Mouse (Mus musculus): Measurements from ENCODE around the gene Dach2. TPM values are rescaled to one million over a fixed set of nuclear protein-coding genes. Genes with fewer than 3 reads are reported as not detected.

Dach2 gene
- polyA plus RNA-seq, 1 experiment from 2014 or later = 19.3 TPM

DNA sequence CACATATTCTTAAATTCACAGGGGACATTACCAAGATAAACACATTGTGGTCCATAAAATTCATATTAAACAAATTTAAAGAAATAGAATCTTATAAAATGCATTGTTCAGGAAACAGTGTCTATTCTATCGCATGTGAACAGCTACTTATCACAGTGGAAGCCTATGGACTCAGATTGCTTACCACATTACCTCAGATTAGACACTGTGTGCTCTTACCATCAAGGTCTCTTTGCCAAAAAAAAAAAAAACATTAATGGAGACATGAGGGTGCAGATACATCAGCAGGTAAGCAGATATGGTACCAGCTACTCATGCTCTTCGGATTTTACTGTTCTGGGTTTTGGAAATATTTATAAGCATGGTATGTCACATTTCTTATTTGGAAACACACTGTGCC lies 415.1 kb downstream of the Dach2 start:
- 87% methylated on average over 2 of the region's 2 CpGs for WGBS
- Histone ChIP-seq H3K4me3 (no peak overlapping the region), H3K36me3 (no peaks in the 10 kb centered on the region), H3K9me3 (no peaks in the 10 kb centered on the region), H3K4me1 (replicated peaks) (no peaks in the 10 kb centered on the region), H3K27me3 (ENCODE audit: insufficient read depth, poor library complexity, severe bottlenecking) (no peaks in the 10 kb centered on the region), H3K27ac (no peak overlapping the region)
- DNase-seq (ENCODE audit: low spot score) = no peak

DNA sequence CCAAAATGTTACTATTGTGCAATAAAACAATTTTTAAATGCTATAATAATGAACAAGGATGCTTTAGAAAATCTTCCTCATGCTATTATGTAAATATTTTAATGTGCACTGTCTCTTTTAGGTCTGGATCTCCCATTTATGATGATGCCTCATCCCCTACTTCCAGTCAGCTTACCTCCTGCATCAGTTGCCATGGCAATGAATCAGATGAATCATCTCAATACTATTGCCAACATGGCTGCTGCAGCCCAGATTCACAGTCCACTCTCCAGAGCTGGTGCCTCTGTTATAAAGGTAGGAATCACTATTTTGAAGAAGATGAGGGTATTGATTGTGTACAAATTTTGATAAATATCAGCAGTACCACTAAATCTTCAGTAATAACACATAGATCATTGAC lies 426.8 kb downstream of the Dach2 start:
- no peaks in the 10 kb centered on the region for H3K36me3 ChIP-seq
- H3K27ac ChIP-seq = no peak overlapping the region
- H3K4me3 ChIP-seq = no peak overlapping the region
- no peaks in the 10 kb centered on the region for H3K4me1 ChIP-seq (replicated peaks)
- DNase-seq (ENCODE audit: low spot score) = no peak
- H3K9me3 ChIP-seq = no peaks in the 10 kb centered on the region
- H3K27me3 ChIP-seq (ENCODE audit: insufficient read depth, poor library complexity, severe bottlenecking) = no peaks in the 10 kb centered on the region

GRCm38 (mm10) chrX:113747122-113747521 lies 449.8 kb downstream of the Dach2 start:
- H3K27me3 ChIP-seq (ENCODE audit: insufficient read depth, poor library complexity, severe bottlenecking) = no peaks in the 10 kb centered on the region
- no peaks in the 10 kb centered on the region for H3K36me3 ChIP-seq
- no peak for DNase-seq (ENCODE audit: low spot score)
- H3K4me1 ChIP-seq (replicated peaks) = no peaks in the 10 kb centered on the region
- no peaks in the 10 kb centered on the region for H3K9me3 ChIP-seq
- H3K27ac ChIP-seq = no peak overlapping the region
- no peak overlapping the region for H3K4me3 ChIP-seq

- Histone ChIP-seq H3K27me3 (ENCODE audit: insufficient read depth, poor library complexity, severe bottlenecking) (no peaks in the 10 kb centered on the region), H3K27ac (no peak overlapping the region), H3K9me3 (no peaks in the 10 kb centered on the region), H3K4me1 (replicated peaks) (no peaks in the 10 kb centered on the region), H3K4me3 (no peak overlapping the region), H3K36me3 (no peaks in the 10 kb centered on the region)
- 27% methylated on average over 1 of the region's 1 CpGs for WGBS
- DNase-seq (ENCODE audit: low spot score) = no peak
Measured at GRCm38 (mm10) chrX:113792264-113792663, 495.0 kb downstream of the Dach2 start.

- H3K27ac ChIP-seq = no peak overlapping the region
Measured at GRCm38 (mm10) chrX:113810369-113810768, 513.1 kb downstream of the Dach2 start.

GRCm38 (mm10) chrX:113826810-113827209 lies 529.5 kb downstream of the Dach2 start:
- DNase-seq (ENCODE audit: low spot score) = no peak
- H3K4me3 ChIP-seq = no peak overlapping the region
- no peaks in the 10 kb centered on the region for H3K9me3 ChIP-seq
- H3K36me3 ChIP-seq = no peaks in the 10 kb centered on the region
- 66% methylated on average over 1 of the region's 1 CpGs for WGBS
- no peaks in the 10 kb centered on the region for H3K4me1 ChIP-seq (replicated peaks)
- no peak overlapping the region for H3K27ac ChIP-seq
- H3K27me3 ChIP-seq (ENCODE audit: insufficient read depth, poor library complexity, severe bottlenecking) = no peaks in the 10 kb centered on the region

More at GRCm38 (mm10) chrX:113810369-113810768, 513.1 kb downstream of the Dach2 start:
- no peaks in the 10 kb centered on the region for H3K9me3 ChIP-seq
- H3K27me3 ChIP-seq (ENCODE audit: insufficient read depth, poor library complexity, severe bottlenecking) = no peaks in the 10 kb centered on the region
- no peak for DNase-seq (ENCODE audit: low spot score)
- H3K36me3 ChIP-seq = no peaks in the 10 kb centered on the region
- H3K4me1 ChIP-seq (replicated peaks) = no peaks in the 10 kb centered on the region
- H3K4me3 ChIP-seq = no peak overlapping the region

- no peaks in the 10 kb centered on the region for H3K9me3 ChIP-seq
- H3K27ac ChIP-seq = no peak overlapping the region
- no peaks in the 10 kb centered on the region for H3K4me1 ChIP-seq (replicated peaks)
- H3K36me3 ChIP-seq = no peaks in the 10 kb centered on the region
- H3K27me3 ChIP-seq (ENCODE audit: insufficient read depth, poor library complexity, severe bottlenecking) = no peaks in the 10 kb centered on the region
- no peak overlapping the region for H3K4me3 ChIP-seq
- no peak for DNase-seq (ENCODE audit: low spot score)
- 88% methylated on average over 1 of the region's 1 CpGs for WGBS
Measured at GRCm38 (mm10) chrX:113833062-113833461, 535.8 kb downstream of the Dach2 start.

DNA sequence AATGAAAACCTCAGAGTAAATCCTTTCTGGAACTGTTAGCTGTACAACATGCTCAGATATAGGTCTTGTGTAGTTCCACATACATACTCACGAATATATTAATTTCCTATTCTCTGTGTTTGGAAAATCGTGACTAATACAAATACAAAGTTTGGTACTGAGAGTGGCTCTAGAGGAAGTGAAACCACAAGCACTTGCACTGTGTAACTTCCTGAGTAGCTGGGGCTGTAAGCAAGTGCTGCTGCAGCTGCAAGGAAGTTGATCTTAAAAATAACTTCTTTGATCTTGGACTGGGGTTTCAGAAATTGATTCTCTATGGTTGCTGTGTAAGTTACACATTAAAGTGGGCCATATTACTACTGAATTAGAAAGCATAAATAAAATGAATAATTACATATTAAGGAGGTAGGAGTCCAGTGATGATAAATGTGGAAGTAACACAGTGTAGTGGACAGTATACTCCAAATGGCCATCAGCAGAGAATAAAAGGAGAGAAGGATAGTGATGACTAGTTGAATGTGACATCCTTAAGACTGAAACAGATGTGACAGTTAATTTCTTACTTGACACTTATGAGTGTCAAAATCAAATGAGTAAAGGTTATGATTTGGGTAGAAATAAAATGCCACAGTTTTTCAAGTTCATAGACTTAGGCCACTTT lies 570.7 kb downstream of the Dach2 start:
- Histone ChIP-seq H3K4me3 (no peak overlapping the region), H3K4me1 (replicated peaks) (no peaks in the 10 kb centered on the region), H3K27me3 (ENCODE audit: insufficient read depth, poor library complexity, severe bottlenecking) (no peaks in the 10 kb centered on the region), H3K36me3 (no peaks in the 10 kb centered on the region), H3K9me3 (no peaks in the 10 kb centered on the region), H3K27ac (no peak overlapping the region)
- WGBS = 76% methylated on average over 2 of the region's 2 CpGs
- DNase-seq (ENCODE audit: low spot score) = no peak

Other genes with a start within 250 kb of the Dach2 start
- gene Chm, start 112.0 kb upstream of the Dach2 start, polyA plus RNA-seq (2016; fragmentation: Nextera tagmentation; extraction: Ambion mirVana) = 11.5 and 11.6 TPM in 2 replicates